Mouse (Mus musculus): ENCODE measurements around the gene Pbx3.

Pbx3 gene

GRCm38 (mm10) chr2:34372305-34373301 lies at the start of gene Pbx3:
Gene Pbx3 (minus strand): TSS chr2:34373142.
- DNase-seq (ENCODE audit: low spot score in 2 of 2) = peak; percentile 83 to 91

- DNase-seq (ENCODE audit: low spot score in 2 of 2) = no peak
Observed at GRCm38 (mm10) chr2:34420256-34420655, 47.3 kb upstream of the Pbx3 start.

GRCm38 (mm10) chr2:34409741-34410340 lies 36.9 kb upstream of the Pbx3 start:
- no peak for DNase-seq (ENCODE audit: low spot score in 2 of 2)

- no peak for DNase-seq (ENCODE audit: low spot score in 2 of 2)
Observed at GRCm38 (mm10) chr2:34408341-34408740, 35.4 kb upstream of the Pbx3 start.

GRCm38 (mm10) chr2:34407596-34407995 lies 34.7 kb upstream of the Pbx3 start:
- no peak for DNase-seq (ENCODE audit: low spot score in 2 of 2)

GRCm38 (mm10) chr2:34406601-34407464 lies 33.9 kb upstream of the Pbx3 start, which contains the start of gene Mapkap1:
Gene Mapkap1 (plus strand): TSS chr2:34406771.
- DNase-seq (ENCODE audit: low spot score in 2 of 2) = peak; percentile 93 to 94

- DNase-seq (ENCODE audit: low spot score in 2 of 2) = no peak
Observed at GRCm38 (mm10) chr2:34399535-34399934, 26.6 kb upstream of the Pbx3 start.

- no peak for DNase-seq (ENCODE audit: low spot score in 2 of 2)
Observed at GRCm38 (mm10) chr2:34378930-34379329, 6.0 kb upstream of the Pbx3 start.

- DNase-seq (ENCODE audit: low spot score in 2 of 2) = no peak
Observed at GRCm38 (mm10) chr2:34374349-34374748, 1.4 kb upstream of the Pbx3 start.

- no peak for DNase-seq (ENCODE audit: low spot score in 2 of 2)
Observed at GRCm38 (mm10) chr2:34373886-34374285, 944 bp upstream of the Pbx3 start.

GRCm38 (mm10) chr2:34371441-34372304 lies 1.3 kb downstream of the Pbx3 start:
- peak in 1 of 2 experiments; percentile 12 for DNase-seq (ENCODE audit: low spot score in 2 of 2)

- peak in 1 of 2 experiments; percentile 10 for DNase-seq (ENCODE audit: low spot score in 2 of 2)
Observed at GRCm38 (mm10) chr2:34370725-34371440, 2.1 kb downstream of the Pbx3 start.

GRCm38 (mm10) chr2:34370349-34370724 lies 2.6 kb downstream of the Pbx3 start:
- DNase-seq (ENCODE audit: low spot score in 2 of 2) = no peak

GRCm38 (mm10) chr2:34368396-34368795 lies 4.5 kb downstream of the Pbx3 start:
- no peak for DNase-seq (ENCODE audit: low spot score in 2 of 2)

GRCm38 (mm10) chr2:34367024-34367423 lies 5.9 kb downstream of the Pbx3 start:
- no peak for DNase-seq (ENCODE audit: low spot score in 2 of 2)

- DNase-seq (ENCODE audit: low spot score in 2 of 2) = no peak
Observed at GRCm38 (mm10) chr2:34363678-34364077, 9.3 kb downstream of the Pbx3 start.

- DNase-seq (ENCODE audit: low spot score in 2 of 2) = no peak
Observed at GRCm38 (mm10) chr2:34355801-34356211, 17.1 kb downstream of the Pbx3 start.

- no peak for DNase-seq (ENCODE audit: low spot score in 2 of 2)
Observed at GRCm38 (mm10) chr2:34352006-34352405, 20.9 kb downstream of the Pbx3 start.

- DNase-seq (ENCODE audit: low spot score in 2 of 2) = no peak
Observed at GRCm38 (mm10) chr2:34347096-34347495, 25.8 kb downstream of the Pbx3 start.

GRCm38 (mm10) chr2:34298664-34299063 lies 74.3 kb downstream of the Pbx3 start:
- no peak for DNase-seq (ENCODE audit: low spot score in 2 of 2)
